Mouse (Mus musculus) liver, adult (tissue): Measurements from ENCODE around the gene Sirpb1c.
"Not testable (repeated sequence)": the region's sequence is repeated elsewhere in the genome, so short reads cannot be mapped to it uniquely, and the experiment has no call there.

Source experiments
- GATA4 ChIP-seq: IDR thresholded peaks from 2 replicates; pipeline ENCODE4 v1.6.1; 2014; ENCODE audit warnings: mild to moderate bottlenecking, low read length; ENCODE audit not compliant: insufficient replicate concordance

Gene Sirpb1c

GRCm38 (mm10) chr3:15848280-15848679, at the start of gene Sirpb1c:
TSS of gene Sirpb1c (minus strand) at chr3:15848528.
- TF ChIP-seq GATA4 = not testable (repeated sequence)

- TF ChIP-seq GATA4 = no peak
Observed at GRCm38 (mm10) chr3:15886380-15886779, 38.1 kb upstream of the Sirpb1c start.

- no peak for TF ChIP-seq GATA4
Observed at GRCm38 (mm10) chr3:15849922-15850321, 1.6 kb upstream of the Sirpb1c start.

- TF ChIP-seq GATA4 = no peak
Observed at GRCm38 (mm10) chr3:15847332-15848047, 838 bp downstream of the Sirpb1c start.
